Mouse (Mus musculus) cerebellum, postnatal 10 days (tissue): ENCODE results near the gene Nck2.

Source experiments
- DNase-seq, 2 experiments: peaks; one replicate each; pipeline ENCODE4 v3.0.0; 2021; ENCODE audit warnings: mixed read lengths in 2 of 2

Gene Nck2

DNA sequence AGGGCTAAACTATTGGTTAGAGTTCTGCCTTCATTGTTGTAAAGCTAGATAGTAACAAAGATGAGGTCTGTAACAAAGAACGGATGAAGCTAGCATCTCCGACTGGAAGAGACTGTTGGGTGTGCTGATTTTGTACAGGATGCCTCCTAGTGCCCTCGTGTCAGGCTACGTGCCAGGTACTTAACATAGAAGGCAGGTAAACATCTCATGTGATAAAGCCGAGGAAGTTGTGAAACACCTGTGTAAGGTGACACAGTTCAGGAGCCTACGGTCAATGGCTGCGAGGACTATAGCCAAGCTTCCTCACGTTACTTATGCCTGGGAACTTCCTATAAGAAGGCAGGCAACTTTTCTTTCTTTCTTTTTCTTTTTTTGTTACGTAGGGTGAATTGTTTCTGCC is at the start of gene Nck2:
Nck2 (plus strand) TSS at position 49 of the 400 bp plus-strand sequence.
- DNase-seq = no peak

DNA sequence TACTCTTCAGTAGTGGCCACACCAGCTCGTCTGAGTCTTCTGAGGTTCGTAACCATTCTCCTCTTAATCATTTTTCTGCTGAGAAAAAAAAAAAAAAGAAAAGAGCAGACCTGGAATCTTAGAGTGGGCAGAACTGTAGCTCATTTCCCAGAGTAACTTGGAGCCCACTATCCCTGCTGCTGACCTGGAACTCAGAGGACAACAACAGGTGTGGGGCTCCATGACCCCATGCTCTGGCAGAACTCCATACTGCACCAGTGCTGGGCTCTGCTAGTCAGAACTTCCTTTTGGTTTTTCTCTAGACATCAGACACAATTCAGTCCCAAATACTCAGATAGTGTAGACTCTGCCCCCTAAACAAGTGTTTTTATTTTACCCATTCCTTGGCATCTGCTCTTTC is 49.3 kb upstream of the Nck2 start:
- DNase-seq = no peak

DNA sequence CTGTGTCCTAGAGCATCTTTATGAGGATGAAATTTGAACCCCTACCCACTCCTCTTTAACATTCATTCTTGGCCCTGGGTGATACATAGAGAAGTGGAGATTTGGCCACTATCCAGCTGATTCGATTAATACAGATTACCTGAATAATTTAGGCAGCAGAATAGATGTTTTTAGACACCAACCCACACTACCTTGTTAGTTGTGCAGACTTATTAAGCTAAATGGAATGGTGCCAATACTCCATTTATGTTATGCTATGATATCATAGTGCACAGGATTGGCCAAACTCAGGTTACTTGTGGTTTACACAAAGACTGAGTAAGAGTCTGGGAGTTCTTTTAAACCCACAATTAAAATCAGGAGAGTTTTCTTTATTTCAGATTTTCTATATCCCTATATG is 48.6 kb upstream of the Nck2 start:
- DNase-seq = no peak

DNA sequence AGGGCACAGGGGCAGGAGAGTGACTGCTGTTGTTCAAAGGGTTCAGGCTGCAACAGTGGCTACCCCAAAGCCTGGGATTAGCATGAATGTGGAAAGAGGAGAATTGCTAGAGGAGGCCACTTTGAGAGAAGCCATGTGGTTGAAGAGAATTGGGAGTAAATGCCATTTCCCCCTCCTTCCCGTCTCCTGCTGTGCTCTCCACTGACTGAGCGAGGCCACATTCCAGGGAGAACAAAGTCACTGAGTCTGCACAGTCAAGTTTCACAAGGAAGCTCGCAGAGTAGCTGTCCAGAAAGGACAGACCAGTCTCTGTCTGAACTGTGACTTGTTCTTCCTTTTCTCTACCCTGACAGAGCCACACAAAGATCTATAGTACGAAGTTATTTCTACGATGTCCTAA is 47.9 kb upstream of the Nck2 start:
- no peak for DNase-seq

DNA sequence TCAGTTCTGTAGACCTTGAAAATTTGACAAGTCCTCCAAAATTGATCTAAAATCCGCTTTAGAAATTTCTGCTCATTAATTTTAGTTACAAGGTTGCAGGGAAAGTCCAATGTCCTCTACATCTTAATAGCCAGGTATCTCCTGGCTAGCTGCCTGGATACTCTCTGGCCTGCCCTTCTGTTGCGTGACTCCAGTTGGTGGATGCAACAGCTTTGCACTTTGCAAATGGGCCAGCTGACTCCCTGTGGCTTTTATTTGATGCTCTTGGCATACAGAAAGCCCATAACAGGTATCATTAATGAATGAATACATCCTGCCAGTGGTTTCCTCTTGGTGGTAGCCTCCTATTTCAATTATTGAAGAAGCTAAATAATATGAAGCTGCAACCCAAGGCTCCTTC is 47.3 kb upstream of the Nck2 start:
- DNase-seq = peak; percentile 69 to 71

DNA sequence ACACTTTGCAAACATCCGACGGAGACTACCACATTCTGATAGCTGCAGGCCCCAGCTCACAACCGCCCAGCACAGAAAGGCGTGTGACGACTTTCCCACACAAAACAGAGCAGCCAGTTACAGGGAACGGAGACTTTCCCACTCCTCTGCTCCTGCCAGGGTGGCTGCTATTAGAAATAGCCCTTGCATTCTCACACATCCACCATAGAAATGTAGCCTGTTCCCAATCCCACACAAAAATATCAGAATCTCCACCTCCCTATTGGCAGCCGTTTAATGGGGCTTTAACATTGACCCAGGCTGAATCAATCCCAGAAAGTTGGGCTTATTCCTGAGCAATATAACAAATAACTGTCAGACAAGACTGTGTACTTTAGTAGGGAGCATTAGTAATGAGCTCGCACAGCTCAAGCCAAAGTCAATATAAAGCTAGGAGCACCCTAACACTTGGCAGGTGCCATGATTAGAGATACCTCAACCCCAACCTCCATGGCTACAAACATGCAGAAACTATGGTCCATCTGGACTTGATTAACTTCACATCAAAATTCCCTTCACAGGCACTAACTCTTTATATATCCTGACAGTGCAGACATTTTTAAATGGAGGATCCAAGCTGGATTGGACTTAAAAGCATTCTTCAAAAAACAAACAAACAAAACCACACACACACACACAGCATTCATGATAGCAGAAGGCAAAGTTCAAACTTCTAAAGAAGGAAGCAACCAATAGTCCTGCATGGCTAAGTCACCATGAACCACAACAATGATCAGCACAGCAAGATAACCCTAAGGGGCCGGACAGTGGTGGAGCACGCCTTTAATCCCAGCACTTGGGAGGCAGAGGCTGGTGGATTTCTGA is 45.4 kb upstream of the Nck2 start:
- DNase-seq = no peak

DNA sequence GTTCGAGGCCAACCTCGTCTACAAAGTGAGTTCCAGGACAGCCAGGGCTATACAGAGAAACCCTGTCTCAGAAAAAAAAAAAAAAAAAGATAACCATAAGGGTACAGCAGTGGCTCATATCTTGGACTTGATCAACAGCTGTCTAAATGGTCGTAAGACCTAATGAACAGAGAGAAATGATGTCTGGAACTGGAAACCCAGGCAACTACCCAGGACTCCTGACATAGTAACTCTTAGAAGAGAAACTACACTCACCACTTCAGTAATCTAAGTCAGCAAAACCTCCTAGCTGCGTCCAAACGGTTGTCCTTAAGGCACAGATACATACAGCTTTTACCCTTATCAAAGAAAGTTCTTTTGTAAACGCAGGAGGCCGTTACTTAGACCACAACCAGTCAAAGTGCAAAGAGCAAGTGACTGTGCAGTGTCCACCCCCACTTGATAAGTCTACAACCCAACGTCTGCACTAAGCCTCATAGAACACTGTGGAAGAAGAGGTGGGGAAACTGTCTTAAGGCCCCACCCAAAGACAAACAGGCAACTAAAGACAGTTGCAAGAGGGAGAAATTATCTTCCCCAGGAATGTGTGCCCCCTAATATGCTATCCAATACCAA is 44.7 kb upstream of the Nck2 start:
- DNase-seq = no peak

DNA sequence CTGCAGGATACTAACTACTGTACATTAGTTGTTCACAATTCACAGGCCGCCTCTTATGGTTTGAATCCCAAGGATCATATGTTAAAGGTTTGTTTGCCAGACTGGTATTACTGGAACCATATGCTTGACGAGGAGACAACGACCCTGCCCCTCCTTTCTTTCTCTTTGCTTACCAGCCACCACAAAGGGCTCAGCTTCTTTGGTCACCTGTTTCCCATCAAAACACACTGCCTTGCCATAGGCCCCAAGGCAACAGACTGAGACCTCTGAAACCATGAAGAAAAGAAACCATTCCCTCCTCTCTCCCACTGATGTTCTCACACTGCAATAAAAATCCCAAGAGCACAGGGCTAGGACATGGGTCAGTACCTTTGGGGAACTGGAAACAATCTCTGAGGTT is 43.7 kb upstream of the Nck2 start:
- no peak for DNase-seq

DNA sequence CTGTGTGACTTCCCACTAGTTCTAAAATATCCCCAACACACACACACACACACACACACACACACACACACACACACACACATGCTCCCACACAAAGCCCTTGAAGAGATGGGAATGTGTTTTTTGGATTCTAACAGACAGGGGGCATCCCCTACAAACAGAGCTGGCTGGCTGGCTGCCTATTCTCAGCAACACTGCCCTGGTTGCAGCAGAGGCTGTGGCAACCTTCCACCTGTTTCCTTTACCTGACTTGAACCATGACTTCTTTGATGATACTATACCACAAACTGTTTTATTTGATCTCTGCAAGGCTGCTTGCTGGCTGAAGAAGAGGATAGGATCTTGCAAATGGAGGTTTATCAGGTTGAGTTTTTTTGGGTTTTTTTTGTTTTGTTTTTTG is 41.0 kb upstream of the Nck2 start:
- DNase-seq = peak; percentile 60 to 67

DNA sequence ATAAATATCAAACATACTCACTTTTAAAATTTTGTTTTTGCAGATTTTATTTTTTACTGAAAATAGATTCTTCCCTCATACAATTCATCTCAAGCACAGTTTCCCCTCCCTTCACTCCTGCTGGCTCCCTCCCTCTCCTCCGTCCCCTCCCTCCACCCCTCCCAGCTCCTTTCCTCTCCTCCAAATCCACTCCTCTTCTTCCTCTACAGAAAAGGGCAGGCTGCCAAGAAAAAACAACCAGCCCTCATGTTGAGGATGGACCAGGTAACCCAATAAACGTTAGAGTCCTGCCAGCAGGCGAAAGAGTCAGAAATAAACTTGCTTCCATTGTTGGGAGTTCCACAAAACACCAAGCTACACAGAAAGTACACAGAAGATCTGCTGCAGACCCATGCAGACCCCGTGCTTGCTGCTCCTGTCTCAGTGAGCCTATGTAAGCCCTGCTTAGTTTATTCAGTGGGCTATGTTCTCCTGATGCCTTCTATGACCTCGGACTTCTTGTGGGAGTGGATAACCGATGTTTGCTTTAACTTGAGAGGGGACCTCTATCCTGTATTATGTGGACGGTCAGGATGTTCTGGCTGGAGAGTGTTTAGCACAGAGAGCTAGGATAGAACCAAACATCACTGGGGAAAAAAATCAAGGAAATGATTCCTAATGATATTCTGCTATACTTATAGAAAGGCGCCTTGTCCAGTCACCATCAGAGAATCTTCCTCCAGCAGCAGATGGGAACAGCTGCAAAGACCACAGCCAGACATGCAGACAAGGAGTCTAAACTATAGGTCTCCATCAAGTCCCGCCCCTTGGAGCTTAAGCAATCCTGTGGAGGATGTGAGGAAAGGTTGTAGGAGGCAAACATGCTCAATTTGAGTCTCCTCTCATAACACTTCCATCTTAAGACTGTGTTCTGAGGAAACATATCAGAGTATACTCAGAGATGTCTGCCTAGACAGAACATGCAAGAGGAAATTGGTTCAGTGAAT is 39.4 kb upstream of the Nck2 start:
- no peak for DNase-seq

DNA sequence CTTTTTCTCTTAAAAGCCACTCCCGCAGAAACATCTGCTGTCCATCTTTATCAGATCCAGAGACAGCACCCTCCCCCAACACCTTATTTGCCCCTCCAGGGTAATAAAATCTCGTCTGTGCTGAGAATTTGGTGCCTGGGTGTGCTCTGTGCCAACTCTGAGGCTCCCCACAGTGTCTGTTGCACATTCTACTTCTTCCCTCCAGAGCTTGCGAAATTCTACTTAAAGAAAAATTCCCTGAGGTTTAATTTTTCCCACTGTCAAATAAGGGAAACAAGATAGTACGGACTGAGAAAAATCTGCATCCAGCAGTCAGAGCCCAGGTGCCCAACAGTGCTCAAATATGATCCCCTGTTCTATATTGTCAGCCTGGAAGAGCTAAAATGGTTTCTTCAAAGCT is 35.4 kb upstream of the Nck2 start:
- DNase-seq = no peak

DNA sequence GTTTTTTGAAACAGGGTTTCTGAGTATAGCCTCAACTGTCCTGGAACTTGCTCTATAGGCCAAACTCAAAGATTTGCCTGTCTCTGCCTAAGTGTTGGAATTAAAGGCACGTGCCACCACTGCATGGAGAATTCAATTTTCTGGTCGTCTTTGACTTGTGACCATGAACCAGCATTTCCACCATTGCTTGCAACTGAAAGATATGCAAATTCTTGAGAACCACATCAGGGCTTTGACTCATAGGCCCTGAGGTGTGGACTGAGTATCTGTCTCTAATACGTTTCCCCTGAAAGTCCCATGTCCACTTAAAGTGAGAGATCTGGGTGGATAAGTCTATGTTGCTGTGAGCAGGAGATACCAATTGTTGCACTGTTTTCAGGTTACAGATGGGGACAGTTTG is 31.6 kb upstream of the Nck2 start:
- DNase-seq = no peak

DNA sequence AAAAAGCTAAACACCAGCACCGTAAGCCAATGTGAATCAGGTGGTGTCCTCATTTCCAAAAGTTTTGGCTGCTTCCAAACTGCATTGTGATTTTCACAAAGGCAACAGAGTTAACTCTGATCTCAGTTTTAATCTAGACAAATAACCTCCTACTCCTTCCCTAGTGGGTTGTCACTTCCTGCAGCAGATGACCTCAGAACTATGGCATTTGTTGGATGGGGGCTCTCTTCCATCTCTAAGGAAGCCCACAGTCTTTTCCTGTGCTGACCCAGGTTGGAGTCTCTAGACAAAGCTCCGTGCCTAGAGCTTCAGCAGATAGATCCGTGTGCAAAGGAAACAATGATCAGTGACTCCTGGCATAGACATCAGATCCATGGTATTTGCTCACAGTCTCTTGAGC is 31.1 kb upstream of the Nck2 start:
- no peak for DNase-seq

DNA sequence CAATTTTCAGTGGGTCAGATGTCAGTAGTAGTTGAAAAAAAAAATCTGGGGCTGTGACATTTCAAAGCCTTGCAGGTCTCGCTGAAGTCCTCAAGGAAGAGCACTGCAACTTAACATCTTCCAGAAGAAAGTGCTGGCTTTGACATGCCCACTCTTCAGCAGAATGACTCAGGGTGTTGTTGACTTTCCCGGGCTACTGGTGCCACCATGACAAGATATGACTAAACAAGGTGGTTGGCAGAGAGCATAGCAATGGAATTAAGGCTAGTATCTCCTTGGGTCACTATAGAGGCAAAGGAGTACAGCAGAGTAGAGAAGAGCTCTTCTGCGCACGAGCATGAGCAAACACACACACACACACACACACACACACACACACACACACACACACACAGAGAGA is 30.6 kb upstream of the Nck2 start:
- no peak for DNase-seq

DNA sequence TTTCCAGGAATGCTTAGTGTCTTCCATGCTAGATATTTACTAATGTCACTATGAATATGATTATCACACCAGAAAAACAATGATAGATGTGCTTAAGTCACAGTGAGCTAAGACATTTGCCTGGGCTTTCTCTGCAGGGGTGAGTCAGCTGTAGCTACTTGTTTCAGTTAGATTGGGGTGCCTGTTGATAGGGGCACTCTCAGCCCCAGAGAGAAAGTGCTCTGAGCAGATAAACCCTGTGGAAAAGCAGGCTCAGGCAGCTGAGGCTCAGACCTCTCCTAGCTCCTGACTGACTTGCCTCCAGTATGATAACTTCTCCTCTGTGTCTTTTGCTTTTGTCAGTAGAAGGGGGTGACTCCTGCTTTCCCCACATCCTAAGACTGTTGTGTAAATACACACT is 30.2 kb upstream of the Nck2 start:
- DNase-seq = no peak

DNA sequence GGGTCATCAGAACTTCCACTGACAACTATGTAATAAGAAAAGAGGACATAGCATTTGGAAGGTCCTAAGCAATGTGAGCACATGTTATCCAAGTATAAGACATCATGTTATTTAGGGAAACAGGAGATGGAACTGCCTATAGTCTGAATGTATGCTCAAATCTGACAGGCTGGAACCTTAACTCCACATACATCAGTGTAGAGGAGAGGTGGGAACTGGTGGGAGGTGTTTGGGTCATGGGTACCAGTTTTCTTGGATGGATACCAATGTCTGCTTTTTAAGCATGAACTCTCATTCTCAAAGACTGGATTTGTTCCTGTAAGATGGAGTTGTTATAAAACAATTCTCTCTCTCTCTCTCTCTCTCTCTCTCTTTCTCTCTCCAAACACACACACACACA is 29.4 kb upstream of the Nck2 start:
- DNase-seq = no peak

DNA sequence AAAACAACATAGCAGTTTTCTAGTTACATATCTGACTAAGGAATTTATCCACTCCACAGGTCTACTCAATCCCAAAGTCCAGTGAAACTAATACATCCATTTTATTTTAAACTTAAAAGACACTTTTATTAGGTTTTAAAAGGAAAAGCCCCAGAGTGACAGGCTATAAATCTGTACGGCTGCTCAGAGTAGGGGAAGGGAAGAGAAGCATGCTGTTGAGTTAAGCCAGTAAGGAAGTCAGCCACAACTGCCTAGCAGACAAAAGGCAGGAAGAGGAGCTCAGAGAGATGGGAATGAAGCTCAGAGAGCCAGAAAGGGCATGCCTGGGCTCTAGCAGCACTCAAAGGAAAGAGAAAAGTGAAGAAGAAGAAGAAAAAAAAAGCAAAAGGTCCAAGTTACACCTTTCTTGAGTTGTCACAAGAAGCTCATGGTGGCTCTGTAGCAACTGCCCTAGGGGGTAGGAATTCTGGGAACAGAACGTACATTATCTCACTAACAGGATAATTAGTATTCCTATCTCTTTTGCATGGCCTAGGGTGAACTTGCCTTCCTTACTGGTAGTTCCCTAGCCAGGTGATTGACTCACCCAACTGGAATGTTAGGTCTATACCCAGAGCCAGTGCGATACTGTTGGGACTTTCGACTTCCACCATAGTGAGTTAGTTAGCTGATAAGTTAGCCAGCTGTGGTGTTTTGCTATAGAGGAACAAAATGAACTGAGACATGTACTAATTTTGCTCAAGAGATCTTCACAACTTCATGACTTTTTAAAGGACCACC is 21.2 kb upstream of the Nck2 start:
- no peak for DNase-seq

DNA sequence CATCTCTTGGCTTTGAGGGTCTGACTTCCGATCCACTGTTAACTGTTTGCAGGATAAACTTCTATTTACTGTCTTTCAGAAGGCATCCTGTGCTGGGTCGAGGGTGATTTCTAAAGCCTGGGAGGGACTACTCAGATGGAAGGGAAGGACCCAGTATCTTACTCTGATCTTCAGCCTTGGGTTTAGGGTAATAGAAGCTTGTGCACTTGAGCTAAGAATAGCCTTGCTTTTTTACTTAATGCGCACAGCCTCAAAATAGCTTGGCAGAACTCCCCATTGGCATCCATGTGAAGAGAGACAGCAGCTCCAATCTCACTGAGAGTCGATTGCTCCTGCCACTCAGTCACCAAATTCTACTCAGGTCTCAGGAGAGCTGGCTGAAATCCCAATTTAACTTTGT is 17.9 kb upstream of the Nck2 start:
- DNase-seq = peak; percentile 47 to 50

DNA sequence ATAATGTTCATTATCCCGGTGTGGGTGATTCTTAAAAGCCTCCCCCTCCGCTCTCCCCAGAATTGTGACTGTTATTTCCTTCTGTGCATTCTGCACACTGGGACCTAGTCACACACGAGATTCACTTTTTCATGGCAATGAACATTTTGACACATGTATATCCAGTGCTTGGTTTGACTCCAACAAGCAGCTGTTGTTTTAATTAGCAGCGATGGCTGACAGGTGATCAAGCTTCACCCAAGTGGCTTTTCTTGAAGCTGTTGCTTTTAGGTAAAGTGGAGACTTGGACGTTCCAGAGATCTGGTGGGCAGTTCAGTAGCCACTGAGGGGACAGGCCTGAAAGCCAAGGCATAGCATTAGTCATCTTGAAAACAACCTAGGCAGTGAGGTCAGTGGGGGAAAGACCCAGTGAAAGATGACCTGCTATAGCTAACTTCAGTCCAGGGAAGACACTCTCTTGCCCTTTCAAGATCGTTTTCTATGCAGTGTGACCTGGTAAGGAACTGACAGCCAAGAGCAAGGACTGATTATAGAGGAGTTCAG is 17.3 kb upstream of the Nck2 start:
- DNase-seq = no peak

DNA sequence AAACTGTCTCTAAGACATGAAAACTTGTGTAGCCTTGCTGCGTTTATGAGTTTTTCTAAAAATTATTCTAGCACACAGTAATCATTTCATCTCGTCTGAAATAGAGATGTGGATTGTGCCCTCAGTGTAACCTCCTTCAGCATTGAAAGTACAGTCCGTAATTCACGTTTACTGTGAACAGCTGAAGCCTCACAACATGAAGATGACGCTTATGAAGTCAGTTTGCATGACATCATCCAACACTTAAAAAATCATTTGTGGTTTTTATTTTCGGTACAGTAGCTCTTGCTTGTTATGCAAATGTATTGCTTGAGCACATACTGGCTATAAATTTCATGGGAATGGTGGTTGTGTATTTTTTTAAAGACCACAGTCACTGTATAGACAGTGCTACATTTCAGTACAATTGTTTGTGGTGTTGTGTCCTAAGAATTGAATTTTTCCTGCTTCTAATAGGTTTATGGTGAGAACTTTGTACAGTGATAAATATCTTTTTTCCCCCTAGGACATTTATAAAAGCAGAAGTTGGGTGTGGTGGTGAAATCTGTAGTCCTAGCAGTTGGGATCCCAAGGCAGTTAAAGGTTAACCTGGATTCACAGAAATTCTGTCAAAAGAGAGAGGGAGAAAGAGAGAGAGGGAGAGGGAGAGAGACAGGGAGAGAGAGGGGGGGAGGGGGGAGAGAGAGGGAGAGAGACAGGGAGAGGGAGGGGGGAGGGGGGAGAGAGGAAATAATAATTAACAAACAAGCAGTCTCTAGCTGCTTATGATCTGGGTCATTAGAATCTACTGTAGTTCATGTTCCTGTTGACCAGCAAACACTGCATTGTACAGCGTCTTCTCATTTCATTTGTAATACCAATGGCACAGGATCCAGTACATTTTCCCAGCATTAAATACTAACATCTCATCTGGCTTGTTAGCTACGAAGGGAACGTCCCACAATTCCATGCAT is 14.2 kb upstream of the Nck2 start:
- DNase-seq = no peak

DNA sequence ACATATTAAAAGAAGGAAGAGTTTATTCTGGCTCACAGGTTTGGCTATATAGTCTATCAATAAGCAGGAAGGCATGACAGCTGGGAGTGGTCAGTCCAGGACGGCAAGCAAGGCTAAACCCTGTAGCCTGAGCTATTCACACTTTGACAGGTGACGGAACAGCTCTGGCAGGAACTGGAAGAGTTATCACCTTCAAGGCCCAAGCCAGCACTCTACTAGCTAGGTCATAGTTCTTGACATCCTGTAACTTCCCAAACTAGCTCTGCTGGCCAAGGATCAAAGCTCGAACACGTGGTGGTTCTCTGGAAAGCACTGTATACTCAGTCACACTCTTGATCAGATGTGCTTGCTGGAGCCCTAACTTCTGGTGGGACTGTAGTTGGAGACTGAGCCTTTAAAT is 10.5 kb upstream of the Nck2 start:
- DNase-seq = no peak
